Mouse (Mus musculus) fat pad, adult 2 months (tissue): Measurements from ENCODE around the gene Phlpp2.

Source experiments
- DNase-seq: peaks from one replicate; pipeline ENCODE4 v3.0.0-alpha.2; 2011; ENCODE audit warnings: low read depth, low spot score; ENCODE audit errors: extremely low read depth

The Phlpp2 gene

DNA sequence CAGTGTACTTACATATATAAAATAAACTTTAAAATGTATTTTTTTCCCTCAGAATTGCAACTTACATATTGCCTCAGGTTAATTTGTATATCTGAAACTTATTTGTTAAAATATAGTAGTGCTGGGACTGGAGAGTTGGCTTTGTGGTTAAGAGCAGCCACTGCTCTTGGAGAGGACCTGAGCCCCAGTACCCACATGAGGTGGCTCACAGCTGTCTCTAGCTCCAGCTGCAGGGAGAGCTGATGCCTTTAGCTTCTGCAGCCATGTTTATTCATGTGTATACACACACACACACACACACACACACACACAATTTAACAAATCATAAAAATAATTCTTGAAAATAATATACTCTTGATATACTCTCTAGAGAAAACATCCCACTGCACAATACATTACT lies 34.0 kb downstream of the Phlpp2 start:
- DNase-seq = no peak

GRCm38 (mm10) chr8:109903909-109904469 lies 35.6 kb downstream of the Phlpp2 start:
- DNase-seq = no peak

DNA sequence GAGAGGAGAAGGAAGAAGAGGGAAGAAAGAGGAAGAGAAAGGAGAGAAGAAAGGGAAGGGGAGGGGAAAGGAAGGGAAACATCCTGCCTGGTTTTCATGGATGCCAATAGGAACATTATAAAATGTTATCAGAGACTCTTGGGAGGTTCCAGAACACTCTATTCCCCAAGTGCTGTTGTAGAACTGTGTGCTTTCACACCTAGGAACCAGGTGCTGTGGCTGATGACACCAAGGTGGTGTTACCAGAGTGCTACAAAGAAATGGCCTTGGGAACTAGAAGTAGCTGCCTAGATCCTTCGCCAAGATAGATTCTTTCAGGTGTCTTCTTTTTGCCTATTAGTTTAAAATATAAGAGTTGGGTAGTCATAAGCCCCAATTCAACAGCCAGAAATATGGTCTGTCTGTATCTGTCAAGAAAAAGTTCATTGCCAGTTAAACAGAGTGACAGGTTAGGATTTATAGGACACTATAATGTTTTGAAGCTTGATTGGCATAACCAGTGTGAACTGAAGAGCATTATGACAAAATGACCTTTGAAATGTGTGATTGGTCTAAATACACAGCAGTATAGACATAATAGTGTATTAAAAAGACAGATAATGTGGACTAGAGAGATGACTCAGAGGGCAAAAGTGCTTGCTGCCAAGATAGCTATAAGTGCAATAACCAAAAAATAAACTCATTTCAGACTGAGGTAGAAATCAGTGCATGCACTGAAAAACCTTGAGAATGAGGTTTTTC lies 36.8 kb downstream of the Phlpp2 start:
- DNase-seq = no peak

DNA sequence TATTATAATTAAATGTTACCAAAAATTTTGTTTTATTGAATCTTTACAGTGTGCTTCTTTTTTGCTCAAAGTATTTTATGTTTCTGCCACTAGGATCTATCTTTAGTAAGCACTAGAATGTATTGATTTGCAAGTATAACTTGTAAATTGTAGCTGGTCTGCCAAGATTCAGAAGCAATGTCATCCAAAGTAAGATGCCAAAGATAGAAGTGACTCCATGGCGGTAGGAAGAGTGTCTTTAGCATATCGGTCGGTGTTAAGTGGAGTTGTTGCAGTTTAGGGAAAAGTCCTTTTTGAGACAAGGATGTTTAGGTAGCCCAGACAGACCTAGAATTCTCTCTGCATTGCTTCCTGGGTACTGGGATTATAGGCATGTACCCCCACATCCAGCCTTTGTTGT lies 38.6 kb downstream of the Phlpp2 start:
- no peak for DNase-seq

DNA sequence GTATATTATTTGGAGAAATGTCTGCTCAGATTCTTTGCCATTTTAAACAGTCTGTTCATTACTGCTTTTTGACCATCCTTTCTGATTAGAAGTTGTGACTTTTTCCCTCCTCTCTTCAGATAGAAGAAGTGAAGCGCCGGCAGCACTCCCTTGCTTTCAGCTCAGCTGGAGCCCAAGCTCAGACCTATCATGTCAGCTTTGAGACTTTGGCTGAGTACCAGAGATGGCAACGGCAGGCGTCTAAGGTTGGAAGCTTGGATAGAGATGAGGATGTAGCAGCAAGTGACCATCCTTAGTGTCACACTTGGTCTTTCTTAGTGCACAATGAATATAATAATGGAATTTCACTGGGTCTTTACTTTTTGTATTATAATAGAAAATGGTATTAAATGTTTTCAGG lies 39.0 kb downstream of the Phlpp2 start:
- DNase-seq = no peak

- no peak for DNase-seq
These were observed 48.9 kb downstream of the Phlpp2 start for GRCm38 (mm10) chr8:109917277-109917676.

DNA sequence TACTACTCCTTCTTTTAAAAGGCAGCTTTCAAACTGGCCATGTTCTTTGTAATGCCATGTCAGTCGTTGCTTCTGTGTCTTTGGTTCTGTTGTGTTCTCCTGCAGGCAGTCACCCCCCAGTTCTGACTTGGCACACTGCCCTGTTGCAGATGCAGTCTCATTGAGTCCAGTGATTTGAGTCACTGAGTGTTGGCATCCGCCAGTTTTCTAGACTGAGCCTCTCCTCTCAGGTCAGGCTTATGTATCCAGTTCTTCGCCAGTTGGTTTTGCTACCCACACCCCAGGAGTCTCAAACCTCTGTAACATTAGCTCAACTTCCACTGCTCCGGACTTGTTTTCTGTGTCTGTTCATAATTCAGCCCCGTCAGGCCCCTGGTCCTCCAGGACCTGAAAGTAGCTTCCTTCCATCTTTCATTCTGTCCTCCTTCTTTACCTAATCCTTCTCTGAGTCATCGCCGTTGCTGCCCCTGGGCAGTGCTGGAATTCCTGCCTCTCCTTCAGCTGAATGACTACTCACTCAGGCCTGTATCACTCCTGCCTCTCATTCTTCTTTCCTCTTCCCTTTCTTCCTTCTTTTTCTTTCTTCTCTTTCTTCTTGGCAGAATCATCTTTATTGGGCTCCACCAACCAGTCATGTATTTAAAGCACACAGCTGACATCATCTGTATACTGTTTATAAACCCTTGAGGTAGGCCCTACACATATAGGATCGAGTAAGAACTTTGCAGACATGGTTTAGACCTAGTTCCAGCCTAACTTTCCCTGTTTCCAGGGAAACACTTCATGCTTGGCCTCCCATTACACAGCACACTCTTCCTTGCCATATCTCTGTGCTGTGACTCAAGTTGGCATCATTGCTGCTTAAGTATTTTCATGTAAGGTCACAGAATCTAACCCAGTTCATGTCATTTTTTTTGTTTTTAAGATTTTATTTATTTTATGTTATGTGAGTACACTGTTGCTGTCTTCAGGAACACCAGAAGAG lies 52.4 kb downstream of the Phlpp2 start:
- DNase-seq = no peak

DNA sequence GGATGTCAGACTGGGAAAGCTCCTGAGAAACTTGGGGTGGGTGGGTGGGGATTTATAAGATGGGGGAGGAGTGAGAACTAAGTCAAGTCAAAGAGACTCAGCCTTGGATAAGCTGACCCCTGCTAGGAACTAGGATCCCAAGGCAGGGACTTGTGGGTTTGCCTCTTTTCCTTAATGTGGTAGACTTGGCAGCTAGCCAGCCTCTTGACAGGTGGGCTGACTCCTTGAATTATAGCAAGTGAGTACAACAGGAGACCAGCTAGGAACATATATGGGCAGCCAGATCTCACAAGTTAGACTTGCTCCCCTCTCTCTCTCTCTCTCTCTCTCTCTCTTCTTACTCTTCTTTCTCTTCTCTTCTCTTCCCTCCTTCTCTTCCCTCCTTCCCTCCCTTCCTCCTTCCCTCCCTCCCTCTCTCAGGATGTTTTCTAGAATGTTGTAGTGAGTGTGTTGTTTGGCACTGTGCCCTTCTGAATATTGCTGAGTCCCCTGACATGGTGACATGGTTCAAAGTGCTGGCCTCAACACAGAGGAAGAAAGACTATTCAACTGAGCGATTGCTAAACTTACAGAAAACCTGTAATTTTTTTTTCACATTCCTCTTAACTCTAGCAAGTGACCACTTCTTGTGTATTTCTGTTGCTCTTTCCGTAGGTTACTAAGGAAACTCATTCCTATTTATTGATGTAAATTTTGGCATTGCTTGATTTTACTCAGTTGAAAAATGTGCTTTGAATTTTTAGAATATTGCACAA lies 73.4 kb downstream of the Phlpp2 start:
- no peak for DNase-seq

GRCm38 (mm10) chr8:109945153-109945632 lies 76.9 kb downstream of the Phlpp2 start:
- DNase-seq = no peak

DNA sequence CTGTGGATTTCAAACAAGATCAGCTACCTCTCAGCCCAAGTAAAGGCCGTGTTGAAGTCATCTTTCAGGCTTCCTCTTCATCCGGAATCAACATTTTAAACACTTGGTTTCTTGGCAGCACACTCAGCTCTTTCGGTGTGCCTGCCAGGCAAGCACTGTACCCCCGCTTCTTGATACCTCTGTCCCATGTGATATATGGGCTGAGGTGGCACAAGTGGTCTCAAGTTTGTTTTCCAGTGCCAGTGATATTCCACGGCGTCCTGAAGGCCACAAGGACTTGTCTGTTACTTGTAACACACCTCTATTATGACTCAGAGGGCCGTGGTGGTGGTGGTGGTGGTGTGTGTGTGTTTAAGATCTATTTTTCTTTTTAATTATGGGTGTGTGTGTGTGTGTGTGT lies 77.4 kb downstream of the Phlpp2 start:
- DNase-seq = no peak

GRCm38 (mm10) chr8:109946272-109946671 lies 77.9 kb downstream of the Phlpp2 start:
- no peak for DNase-seq

DNA sequence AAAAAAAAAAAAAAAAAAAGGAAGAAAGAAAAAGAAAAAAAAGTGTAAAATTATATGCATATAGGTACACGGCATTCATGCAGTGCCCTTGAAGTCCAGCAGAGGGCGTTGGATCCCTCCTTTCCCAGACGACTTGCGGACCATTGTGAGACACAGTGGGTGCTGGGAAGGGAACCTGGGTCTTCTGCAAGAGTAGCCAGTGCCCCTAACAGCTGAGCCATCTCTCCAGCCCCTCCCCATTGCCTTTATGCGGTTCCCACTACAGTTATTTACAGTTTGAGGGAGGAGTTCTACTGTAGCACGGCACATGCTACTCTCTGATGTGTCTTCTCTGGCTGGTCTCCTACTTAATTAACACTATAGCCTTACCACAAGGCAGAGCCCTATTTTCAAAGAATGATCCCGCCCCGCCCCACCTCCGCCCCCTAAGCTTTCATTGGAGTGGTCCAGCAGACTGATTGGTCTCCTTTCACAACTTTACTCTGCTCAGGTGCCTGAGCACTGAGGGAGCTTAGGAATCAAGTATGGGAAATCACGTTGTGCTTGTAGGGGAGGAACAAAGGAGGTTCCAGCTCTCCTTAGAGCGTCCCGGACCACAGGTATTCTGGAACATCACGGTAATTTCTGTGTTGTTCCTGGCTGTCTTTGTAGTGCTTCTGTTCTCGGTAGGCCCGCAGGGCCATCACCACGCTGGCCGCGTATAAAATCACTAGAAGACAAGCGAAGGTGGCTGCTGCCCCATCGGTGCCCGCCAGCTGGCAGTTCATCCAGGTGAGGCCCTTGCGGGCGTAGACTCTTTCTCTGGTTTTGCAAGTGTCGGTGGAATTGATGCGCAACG lies 79.3 kb downstream of the Phlpp2 start:
- DNase-seq = peak; percentile 19

- DNase-seq = no peak
These were observed 79.9 kb downstream of the Phlpp2 start for GRCm38 (mm10) chr8:109948285-109948564.

DNA sequence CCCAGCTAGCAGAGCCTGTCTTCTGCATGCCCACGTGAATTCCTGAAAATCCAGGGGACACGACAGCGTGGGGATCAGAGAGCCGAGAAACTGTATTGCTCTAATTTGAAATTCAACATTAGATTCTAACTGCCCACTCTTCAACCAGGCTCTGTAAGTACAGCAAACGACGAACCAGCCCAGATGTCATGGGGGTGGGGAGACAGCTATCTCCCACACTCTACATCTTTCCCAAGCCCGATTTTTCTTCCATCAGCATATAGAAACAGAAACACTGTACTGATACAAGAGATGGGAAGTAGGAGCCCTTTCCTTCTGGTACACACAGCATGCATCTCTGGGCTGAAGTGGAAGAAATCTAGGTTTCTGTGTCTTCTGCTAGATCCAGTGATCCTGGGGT lies 83.8 kb downstream of the Phlpp2 start:
- DNase-seq = no peak

DNA sequence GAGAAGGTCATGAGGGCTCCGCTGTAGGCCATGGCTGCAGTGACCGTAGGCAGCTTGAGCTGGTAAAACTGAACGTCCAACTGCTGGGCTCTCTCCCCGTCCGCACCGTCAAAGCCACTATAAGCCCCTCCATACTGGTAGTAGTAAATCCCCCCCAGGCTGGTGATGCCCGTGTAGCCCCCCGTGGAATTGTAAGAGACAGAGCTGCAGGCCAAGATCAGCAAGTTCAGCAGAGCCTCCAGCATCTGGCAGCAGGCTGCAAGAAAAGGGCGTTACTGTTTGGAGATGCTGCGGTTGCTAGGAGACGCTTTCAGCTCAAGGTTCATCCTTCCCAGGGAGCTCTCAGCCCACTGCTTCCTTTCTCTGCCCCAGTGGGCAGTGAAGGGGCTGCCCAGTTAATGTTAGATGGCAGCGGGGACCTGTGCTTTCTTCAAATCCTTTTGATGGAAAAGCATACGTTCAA lies 86.2 kb downstream of the Phlpp2 start:
- DNase-seq = no peak

GRCm38 (mm10) chr8:109957167-109958028 lies 89.1 kb downstream of the Phlpp2 start:
- peak; percentile 40 for DNase-seq

GRCm38 (mm10) chr8:109958036-109958655 lies 89.8 kb downstream of the Phlpp2 start:
- DNase-seq = peak; percentile 67

GRCm38 (mm10) chr8:109959112-109959511 lies 90.8 kb downstream of the Phlpp2 start:
- DNase-seq = no peak
